In the genomic region with DNA sequence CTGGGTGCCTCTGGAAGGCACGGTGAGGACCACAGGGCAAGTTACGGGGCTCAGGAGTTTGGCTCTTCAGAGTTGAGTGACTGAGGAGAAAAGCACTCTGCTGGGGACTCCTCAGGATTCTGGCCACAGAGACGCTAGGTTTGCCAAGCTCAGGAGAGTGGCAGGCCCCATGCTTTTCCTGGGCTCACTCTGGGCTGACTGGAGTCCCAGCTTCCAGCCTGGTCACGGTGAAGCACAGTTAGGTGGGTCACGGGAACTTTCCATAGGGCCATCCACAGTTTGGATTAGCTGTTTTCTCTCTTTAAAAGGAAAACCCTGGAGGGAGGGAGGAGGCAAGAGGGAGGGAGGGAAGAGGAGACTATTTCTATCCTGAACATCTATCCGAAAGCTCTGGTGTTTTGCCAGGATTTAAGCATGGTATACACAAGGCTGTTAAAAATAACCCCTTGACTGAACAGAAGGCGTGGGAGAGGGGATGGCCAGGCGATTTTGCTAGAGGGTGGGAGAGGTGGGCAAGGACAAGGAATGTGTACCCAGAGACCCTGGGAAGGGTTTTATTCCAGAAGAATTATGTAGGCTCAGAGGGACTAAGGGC, we compare ENCODE assay signal across 16 mouse cellular contexts. TPM values are rescaled to one million over a fixed set of nuclear protein-coding genes. Genes with fewer than 3 reads are reported as not detected.
DNase-seq lines count a peak whose midpoint lies in the region; ATAC-seq and TF ChIP-seq lines count a peak whose summit lies in the region.
"Had no signal": no experiment of that assay in that cellular context is flagged by ENCODE, and none has a peak within 500 bp of the region (broad histone marks: within the 10 kb centered on the region; RNA-seq: fewer than 3 reads in every experiment).

No protein-coding gene starts in this region.

- H3K36me3 ChIP-seq in lung, embryonic 15.5 days, result no peaks in the 10 kb centered on the region
- H3K36me3 ChIP-seq in embryonic facial prominence, embryonic 15.5 days, result no peaks in the 10 kb centered on the region
- H3K36me3 ChIP-seq: forebrain, embryonic 10.5 days had no signal

- no peak overlapping the region for H3K9ac ChIP-seq in lung, embryonic 15.5 days
- H3K9ac ChIP-seq in embryonic facial prominence, embryonic 15.5 days, result no peak overlapping the region

- H3K27ac ChIP-seq in gastrocnemius, adult 2 months, result peak overlapping the region; percentile 76
- peak overlapping the region; percentile 48 for H3K27ac ChIP-seq in lung, embryonic 15.5 days
- H3K27ac ChIP-seq in embryonic facial prominence, embryonic 15.5 days (replicated peaks), result no peak overlapping the region; the same call in 1 of the 2 replicates
- H3K27ac ChIP-seq: forebrain, embryonic 10.5 days had no signal

- no peak for DNase-seq in gastrocnemius, adult 2 months
- no peak for DNase-seq in gastrocnemius, postnatal 10 days
- DNase-seq in lung, postnatal 4 days, result no peak
- DNase-seq in right cerebral cortex, adult 2 months (ENCODE audit: low spot score in 2 of 2), result peak; percentile 31 to 33
- DNase-seq in layer of hippocampus, postnatal 10 days (ENCODE audit: low spot score in 2 of 2), result no peak
- DNase-seq: kidney, adult 9 months; midbrain, embryonic 14.5 days; retina, postnatal 1 day; thymus, postnatal 14 days had no signal

- no peak for TF ChIP-seq CTCF in gastrocnemius, adult 2 months (IDR thresholded peaks at IDR 0.05)

- H3K4me3 ChIP-seq in gastrocnemius, adult 2 months, result no peak overlapping the region
- H3K4me3 ChIP-seq in lung, embryonic 15.5 days, result no peak overlapping the region
- no peak overlapping the region for H3K4me3 ChIP-seq in embryonic facial prominence, embryonic 15.5 days (replicated peaks)
- H3K4me3 ChIP-seq: forebrain, embryonic 10.5 days had no signal

- no peak overlapping the region for H3K4me2 ChIP-seq in lung, embryonic 15.5 days
- no peak overlapping the region for H3K4me2 ChIP-seq in embryonic facial prominence, embryonic 15.5 days (replicated peaks)

- intact Hi-C loops in gastrocnemius, adult 2 months (cut with DNase I), result no loop called here

- no peaks in the 10 kb centered on the region for H3K9me3 ChIP-seq in lung, embryonic 15.5 days
- no peaks in the 10 kb centered on the region for H3K9me3 ChIP-seq in embryonic facial prominence, embryonic 15.5 days (replicated peaks)
- H3K9me3 ChIP-seq: forebrain, embryonic 10.5 days had no signal

- peak; percentile 53; the same call in 1 of the 2 replicates for ATAC-seq in lung, embryonic 15.5 days (ENCODE audit: borderline replicate concordance, extremely low read depth, low FRiP score, low TSS enrichment)
- peak; percentile 61 for ATAC-seq in embryonic facial prominence, embryonic 15.5 days (ENCODE audit: insufficient number of reproducible peaks, low FRiP score, low TSS enrichment, low read depth)
- no peak for ATAC-seq in granulocyte monocyte progenitor cell, adult 5-6 weeks (replicated peaks; ENCODE audit: poor library complexity, severe bottlenecking)
- ATAC-seq: activated CD4-positive, CD25-positive, alpha-beta regulatory T cell, adult 4 months had no signal

- WGBS in lung, embryonic 15.5 days, result 50% methylated on average over 8 of the region's 8 CpGs
- 52% methylated on average over 8 of the region's 8 CpGs for WGBS in embryonic facial prominence, embryonic 15.5 days

- H3K27me3 ChIP-seq in lung, embryonic 15.5 days, result no peaks in the 10 kb centered on the region
- H3K27me3 ChIP-seq in embryonic facial prominence, embryonic 15.5 days, result no peaks in the 10 kb centered on the region

- H3K4me1 ChIP-seq in lung, embryonic 15.5 days, result peaks cover 19% of the 10 kb centered on the region
- H3K4me1 ChIP-seq in embryonic facial prominence, embryonic 15.5 days, result peaks cover 25% of the 10 kb centered on the region

RNA-seq across cellular contexts. Expression of a gene that starts 55.5 kb away (rescaled TPM):
- under 1 TPM; 0.25 to 0.46 TPM for total RNA-seq in gastrocnemius, adult 2 months (2021)
- total RNA-seq in gastrocnemius, postnatal 10 days (2021), result 1 to 10 TPM in 1 of 2 experiments, under 1 TPM in 1; 0.68 to 1.1 TPM
- polyA plus RNA-seq in lung, embryonic 15.5 days (2015; fragmentation: Nextera tagmentation; extraction: Ambion mirVana), result 3.1 and 3.2 TPM in 2 replicates
- polyA plus RNA-seq in embryonic facial prominence, embryonic 15.5 days (2015; fragmentation: Nextera tagmentation; extraction: Ambion mirVana), result 2.1 and 4.3 TPM in 2 replicates
- not detected in 2 replicates for total RNA-seq in granulocyte monocyte progenitor cell, adult 5-6 weeks (2014; fragmentation: Nextera tagmentation)
- not detected in 2 replicates for total RNA-seq in granulocyte monocyte progenitor cell, adult 5-6 weeks (2017)
- 1 to 10 TPM; 1.5 to 1.6 TPM for total RNA-seq in layer of hippocampus, postnatal 10 days (2021)
- total RNA-seq: common myeloid progenitor, adult 5-6 weeks; liver, adult 2 months had no signal
- polyA plus RNA-seq: activated CD4-positive, CD25-positive, alpha-beta regulatory T cell, adult 4 months had no signal

Comparison
In these comparisons a context has a peak if more than half of its experiments do, and no peak if none do; other contexts are left out.
1. DNase-seq: peak in right cerebral cortex, adult 2 months (2 of 2); none in gastrocnemius, adult 2 months (single experiment), gastrocnemius, postnatal 10 days (single experiment), lung, postnatal 4 days (0 of 2) and layer of hippocampus, postnatal 10 days (0 of 2).